Mouse (Mus musculus): ENCODE results near the gene Ptprcap. TPM values are rescaled to one million over a fixed set of nuclear protein-coding genes. Genes with fewer than 3 reads are reported as not detected.
A peak's percentile ranks its signal among the peaks of the same experiment; 100 is the strongest.
"Not testable (repeated sequence)": the region's sequence is repeated elsewhere in the genome, so short reads cannot be mapped to it uniquely, and the experiment has no call there.

Ptprcap gene
- polyA plus RNA-seq, 1 experiment from 2014 or later, result 0.82 TPM

DNA sequence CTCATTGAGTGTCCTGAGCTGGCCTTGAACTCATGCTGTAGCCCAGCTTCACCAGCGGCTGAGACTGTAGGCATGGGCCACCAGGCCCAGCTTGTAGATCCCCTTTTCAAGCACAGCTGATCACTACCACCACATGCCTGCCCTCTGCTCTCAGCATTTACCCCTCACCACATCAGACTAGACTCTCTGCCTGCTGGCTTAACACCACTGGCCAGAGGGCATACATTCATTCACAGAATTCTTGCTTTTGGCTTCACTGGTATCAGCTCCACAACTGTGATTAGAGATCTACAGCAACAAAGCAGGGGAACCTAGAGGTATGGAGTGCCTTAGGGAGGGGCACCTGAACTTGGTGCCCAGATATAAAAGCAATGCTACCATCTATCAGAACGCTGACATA, 32.9 kb upstream of the Ptprcap start:
- peak overlapping the region; percentile 66 for H3K4me2 ChIP-seq (ENCODE audit: low read length)
- 90% methylated on average over 2 of the region's 2 CpGs for WGBS
- peak overlapping the region in 1 of 2 experiments; percentile 47; a peak in 2 of 4 replicates for H3K4me3 ChIP-seq (ENCODE audit: control insufficient read depth in 1 of 2, insufficient read depth in 1 of 2, low read depth in 1 of 2, low read length in 2 of 2)
- no peak for ATAC-seq (ENCODE audit: insufficient number of reproducible peaks, insufficient read depth, low FRiP score, low read depth)
- no peak overlapping the region for H3K9ac ChIP-seq (ENCODE audit: low read length)
- H3K36me3 ChIP-seq (ENCODE audit: control insufficient read depth, insufficient read depth, low read length), result peaks cover 32% of the 10 kb centered on the region
- peaks cover 6 to 9% of the 10 kb centered on the region in 2 experiments; a peak in 2 of 4 replicates for H3K4me1 ChIP-seq (ENCODE audit: control insufficient read depth in 2 of 2, insufficient read depth in 2 of 2, low read length in 2 of 2)
- no peak overlapping the region for H3K27ac ChIP-seq (replicated peaks in 1 of 2; ENCODE audit: control insufficient read depth in 1 of 2, insufficient read depth in 1 of 2, low read depth in 2 of 2, low read length in 2 of 2)
- no peaks in the 10 kb centered on the region for H3K9me3 ChIP-seq (ENCODE audit: control insufficient read depth, low read length)
- no peaks in the 10 kb centered on the region for H3K27me3 ChIP-seq (ENCODE audit: control insufficient read depth, insufficient read depth, low read length)

DNA sequence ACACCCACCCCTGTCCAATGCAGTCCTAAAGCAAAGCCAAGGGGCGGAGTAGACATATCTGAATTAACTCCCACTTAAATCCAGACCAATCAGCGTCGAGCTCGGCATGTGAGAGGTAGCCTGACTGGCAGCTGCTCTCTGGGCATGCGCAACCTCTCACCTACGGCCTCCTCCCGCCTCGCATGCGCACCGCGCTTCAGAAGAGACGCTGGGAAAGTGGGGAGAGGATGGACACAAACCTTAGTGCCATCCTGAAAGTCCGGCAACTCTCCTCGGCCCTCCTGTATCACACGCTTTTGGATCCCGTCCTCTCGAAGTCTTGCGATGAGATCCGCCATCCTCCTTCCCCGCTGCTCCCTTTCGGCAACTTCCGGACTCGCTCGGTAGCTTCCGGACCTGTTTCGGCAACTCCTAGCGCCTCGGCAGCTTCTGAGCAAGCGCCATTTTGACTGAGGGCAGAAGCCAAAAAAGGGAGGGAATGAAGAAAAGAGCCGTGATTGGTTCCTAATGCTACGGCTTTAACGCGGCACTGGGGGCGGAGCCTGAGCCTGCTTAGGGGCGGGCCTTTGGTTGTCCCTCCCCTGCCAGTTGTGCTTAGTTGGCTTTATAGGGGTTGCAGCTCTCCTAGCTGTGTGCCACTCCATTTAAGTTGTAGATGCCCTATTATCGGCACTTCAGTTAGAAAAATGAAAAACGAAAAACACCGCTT, 32.2 kb upstream of the Ptprcap start:
- H3K9ac ChIP-seq (ENCODE audit: low read length), result peak overlapping the region; percentile 69
- peaks cover 6 to 9% of the 10 kb centered on the region in 2 experiments; a peak in 2 of 4 replicates for H3K4me1 ChIP-seq (ENCODE audit: control insufficient read depth in 2 of 2, insufficient read depth in 2 of 2, low read length in 2 of 2)
- H3K27me3 ChIP-seq (ENCODE audit: control insufficient read depth, insufficient read depth, low read length), result no peaks in the 10 kb centered on the region
- ATAC-seq (ENCODE audit: insufficient number of reproducible peaks, insufficient read depth, low FRiP score, low read depth), result peak; percentile 70
- H3K27ac ChIP-seq (replicated peaks in 1 of 2; ENCODE audit: control insufficient read depth in 1 of 2, insufficient read depth in 1 of 2, low read depth in 2 of 2, low read length in 2 of 2), result peak overlapping the region; percentile 66 to 77
- no peaks in the 10 kb centered on the region for H3K9me3 ChIP-seq (ENCODE audit: control insufficient read depth, low read length)
- H3K36me3 ChIP-seq (ENCODE audit: control insufficient read depth, insufficient read depth, low read length), result peaks cover 25% of the 10 kb centered on the region
- H3K4me2 ChIP-seq (ENCODE audit: low read length), result peak overlapping the region; percentile 66
- peak overlapping the region; percentile 47 to 56 for H3K4me3 ChIP-seq (ENCODE audit: control insufficient read depth in 1 of 2, insufficient read depth in 1 of 2, low read depth in 1 of 2, low read length in 2 of 2)
- WGBS, result 4% methylated on average over 38 of the region's 38 CpGs

DNA sequence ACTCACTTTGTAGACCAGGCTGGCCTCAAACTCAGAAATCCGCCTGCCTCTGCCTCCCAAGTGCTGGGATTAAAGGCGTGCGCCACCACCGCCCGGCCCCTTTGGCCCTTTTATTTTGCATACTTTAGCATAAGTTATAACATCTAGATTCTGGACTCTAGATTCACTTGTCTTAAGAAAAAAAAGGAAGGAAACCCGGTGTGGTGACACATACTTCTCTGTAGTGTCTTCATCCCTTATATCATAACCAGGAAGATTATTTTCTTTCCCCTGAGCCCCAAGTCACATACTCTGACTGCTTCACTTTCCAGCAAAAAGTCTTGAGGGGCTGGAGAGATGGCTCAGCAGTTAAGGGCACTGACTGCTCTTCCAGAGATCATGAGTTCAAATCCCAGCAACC, 31.5 kb upstream of the Ptprcap start:
- Histone ChIP-seq H3K4me2 (ENCODE audit: low read length) (peak overlapping the region; percentile 66), H3K36me3 (ENCODE audit: control insufficient read depth, insufficient read depth, low read length) (peaks cover 18% of the 10 kb centered on the region), H3K4me1 (ENCODE audit: control insufficient read depth in 2 of 2, insufficient read depth in 2 of 2, low read length in 2 of 2) (peaks cover 10 to 16% of the 10 kb centered on the region in 2 experiments)
- not testable (repeated sequence) for H3K9ac ChIP-seq (ENCODE audit: low read length); H3K4me3 ChIP-seq (ENCODE audit: control insufficient read depth in 1 of 2, insufficient read depth in 1 of 2, low read depth in 1 of 2, low read length in 2 of 2); H3K27me3 ChIP-seq (ENCODE audit: control insufficient read depth, insufficient read depth, low read length); H3K27ac ChIP-seq (replicated peaks in 1 of 2; ENCODE audit: control insufficient read depth in 1 of 2, insufficient read depth in 1 of 2, low read depth in 2 of 2, low read length in 2 of 2); ATAC-seq (ENCODE audit: insufficient number of reproducible peaks, insufficient read depth, low FRiP score, low read depth); H3K9me3 ChIP-seq (ENCODE audit: control insufficient read depth, low read length)
- WGBS, result 56% methylated on average over 6 of the region's 6 CpGs

DNA sequence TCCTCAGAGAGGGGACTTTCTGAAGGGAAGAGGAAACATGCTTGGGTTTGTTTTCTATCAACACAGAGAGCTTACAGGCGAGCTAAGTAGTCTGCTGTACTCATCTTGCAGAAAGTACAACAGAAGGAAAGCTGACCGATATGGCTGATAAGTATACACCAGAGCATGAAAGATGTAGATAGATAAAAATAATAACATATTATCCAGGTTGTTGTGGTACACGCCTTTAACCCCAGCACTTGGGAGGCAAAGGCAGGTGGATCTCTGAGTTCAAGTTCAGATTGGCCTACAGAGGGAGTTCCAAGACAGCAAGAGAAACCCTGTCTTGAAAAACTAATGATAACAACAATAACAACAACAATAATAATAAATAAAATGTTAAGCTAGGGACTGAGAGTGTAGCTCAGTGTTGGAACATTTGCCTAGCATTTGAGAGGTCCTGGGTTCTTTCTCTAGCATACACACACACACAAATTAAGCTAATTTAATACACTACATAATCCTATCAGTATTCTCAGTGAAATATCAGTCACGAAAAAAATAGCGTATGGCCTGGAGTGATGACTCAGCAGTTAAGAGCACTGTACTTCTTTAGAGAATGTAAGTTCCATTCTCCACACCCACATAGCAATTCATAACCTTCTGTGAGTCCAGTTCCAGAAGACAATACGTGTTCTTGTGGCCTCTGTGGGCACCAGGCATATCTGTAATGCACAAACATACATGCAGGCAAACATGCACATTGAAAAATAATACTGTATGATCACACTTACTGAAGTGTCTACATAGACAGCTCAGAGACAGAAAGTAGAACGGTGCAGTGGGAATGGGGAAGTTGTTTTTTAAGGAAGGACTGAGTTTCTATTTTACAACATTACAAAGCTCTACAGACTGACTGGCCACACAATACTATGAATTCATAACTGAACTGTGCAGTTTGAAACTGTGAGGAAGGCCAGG, 30.7 kb upstream of the Ptprcap start:
- Histone ChIP-seq H3K4me2 (ENCODE audit: low read length) (no peak overlapping the region), H3K27me3 (ENCODE audit: control insufficient read depth, insufficient read depth, low read length) (no peaks in the 10 kb centered on the region), H3K27ac (replicated peaks in 1 of 2; ENCODE audit: control insufficient read depth in 1 of 2, insufficient read depth in 1 of 2, low read depth in 2 of 2, low read length in 2 of 2) (no peak overlapping the region), H3K4me3 (ENCODE audit: control insufficient read depth in 1 of 2, insufficient read depth in 1 of 2, low read depth in 1 of 2, low read length in 2 of 2) (no peak overlapping the region), H3K36me3 (ENCODE audit: control insufficient read depth, insufficient read depth, low read length) (peaks cover 11% of the 10 kb centered on the region), H3K9me3 (ENCODE audit: control insufficient read depth, low read length) (no peaks in the 10 kb centered on the region), H3K9ac (ENCODE audit: low read length) (no peak overlapping the region), H3K4me1 (ENCODE audit: control insufficient read depth in 2 of 2, insufficient read depth in 2 of 2, low read length in 2 of 2) (peaks cover 11 to 19% of the 10 kb centered on the region in 2 experiments)
- ATAC-seq (ENCODE audit: insufficient number of reproducible peaks, insufficient read depth, low FRiP score, low read depth), result no peak
- 83% methylated on average over 7 of the region's 7 CpGs for WGBS

DNA sequence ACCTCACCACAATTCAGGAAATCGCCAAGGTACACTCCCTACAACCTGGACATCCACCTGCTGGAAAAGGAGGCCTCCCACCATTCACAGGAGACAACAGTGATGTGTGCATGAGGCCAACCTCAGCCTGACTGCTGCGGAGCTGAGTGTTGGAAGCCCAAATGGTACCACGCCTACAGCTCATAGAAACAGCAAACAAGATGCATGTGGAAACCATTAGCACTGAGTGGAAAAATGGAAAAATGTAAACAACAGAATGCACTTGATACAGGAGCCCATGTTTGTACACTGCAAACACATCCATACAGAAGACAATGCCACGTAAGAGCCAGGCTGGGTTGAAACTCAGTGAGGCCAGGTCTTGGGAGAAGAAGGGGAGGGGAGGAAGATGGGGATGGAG, 29.0 kb upstream of the Ptprcap start:
- no peak overlapping the region for H3K27ac ChIP-seq (replicated peaks in 1 of 2; ENCODE audit: control insufficient read depth in 1 of 2, insufficient read depth in 1 of 2, low read depth in 2 of 2, low read length in 2 of 2)
- H3K36me3 ChIP-seq (ENCODE audit: control insufficient read depth, insufficient read depth, low read length), result peaks cover 22% of the 10 kb centered on the region
- no peaks in the 10 kb centered on the region for H3K27me3 ChIP-seq (ENCODE audit: control insufficient read depth, insufficient read depth, low read length)
- no peak overlapping the region for H3K9ac ChIP-seq (ENCODE audit: low read length)
- no peak overlapping the region for H3K4me2 ChIP-seq (ENCODE audit: low read length)
- H3K4me1 ChIP-seq (ENCODE audit: control insufficient read depth in 2 of 2, insufficient read depth in 2 of 2, low read length in 2 of 2), result peaks cover 11 to 21% of the 10 kb centered on the region in 2 experiments
- no peaks in the 10 kb centered on the region for H3K9me3 ChIP-seq (ENCODE audit: control insufficient read depth, low read length)
- 73% methylated on average over 4 of the region's 4 CpGs for WGBS
- ATAC-seq (ENCODE audit: insufficient number of reproducible peaks, insufficient read depth, low FRiP score, low read depth), result no peak
- no peak overlapping the region for H3K4me3 ChIP-seq (ENCODE audit: control insufficient read depth in 1 of 2, insufficient read depth in 1 of 2, low read depth in 1 of 2, low read length in 2 of 2)

DNA sequence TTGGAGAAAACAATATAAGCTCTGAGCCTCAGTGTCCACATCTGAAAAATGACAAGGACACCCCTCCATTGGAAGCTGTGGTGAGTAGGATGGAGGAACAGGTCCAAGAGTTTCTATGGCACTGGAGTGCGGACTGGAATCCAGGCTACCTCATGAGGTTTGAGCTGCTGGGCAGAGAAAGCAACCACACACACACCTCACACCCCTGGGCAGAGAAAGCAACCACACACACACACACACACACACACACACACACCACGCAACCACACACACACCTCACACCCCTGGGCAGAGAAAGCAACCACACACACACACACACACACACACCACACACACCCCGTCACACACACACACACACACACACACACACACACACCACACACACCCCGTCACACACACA, 28.1 kb upstream of the Ptprcap start:
- WGBS, result 10% methylated on average over 4 of the region's 4 CpGs
- 0 out of 4 replicates have a peak overlapping the region, but pooled peaks of 1 of the 2 experiments have one; percentile 17 for H3K27ac ChIP-seq (replicated peaks in 1 of 2; ENCODE audit: control insufficient read depth in 1 of 2, insufficient read depth in 1 of 2, low read depth in 2 of 2, low read length in 2 of 2)
- H3K4me2 ChIP-seq (ENCODE audit: low read length), result peak overlapping the region; percentile 87
- not testable (repeated sequence) for H3K27me3 ChIP-seq (ENCODE audit: control insufficient read depth, insufficient read depth, low read length); H3K9me3 ChIP-seq (ENCODE audit: control insufficient read depth, low read length)
- peak; percentile 19 for ATAC-seq (ENCODE audit: insufficient number of reproducible peaks, insufficient read depth, low FRiP score, low read depth)
- H3K36me3 ChIP-seq (ENCODE audit: control insufficient read depth, insufficient read depth, low read length), result peaks cover 26% of the 10 kb centered on the region
- peak overlapping the region; percentile 49 to 87 for H3K4me3 ChIP-seq (ENCODE audit: control insufficient read depth in 1 of 2, insufficient read depth in 1 of 2, low read depth in 1 of 2, low read length in 2 of 2)
- peak overlapping the region; percentile 58 for H3K9ac ChIP-seq (ENCODE audit: low read length)
- peaks cover 18 to 29% of the 10 kb centered on the region in 2 experiments for H3K4me1 ChIP-seq (ENCODE audit: control insufficient read depth in 2 of 2, insufficient read depth in 2 of 2, low read length in 2 of 2)

Data from heart, embryonic 14.5 days (tissue).